ENCODE assay signal across 16 mouse cellular contexts in genomic region chr16:95390787-95391186, GRCm38 (mm10).
DNase-seq lines count a peak whose midpoint lies in the region; ATAC-seq lines count a peak whose summit lies in the region.
"Had no signal": no experiment of that assay in that cellular context is flagged by ENCODE, and none has a peak within 500 bp of the region (broad histone marks: within the 10 kb centered on the region; RNA-seq: fewer than 3 reads in every experiment).

No protein-coding gene starts in this region.

- H3K36me3 ChIP-seq in embryonic facial prominence, embryonic 11.5 days (replicated peaks; ENCODE audit: control insufficient read depth, insufficient read depth, low read depth, low read length) = no peaks in the 10 kb centered on the region
- no peaks in the 10 kb centered on the region for H3K36me3 ChIP-seq in embryonic facial prominence, embryonic 10.5 days (replicated peaks)
- H3K36me3 ChIP-seq in hindbrain, embryonic 16.5 days (ENCODE audit: control insufficient read depth, insufficient read depth, low read length) = no peaks in the 10 kb centered on the region
- H3K36me3 ChIP-seq in hindbrain, embryonic 13.5 days = no peaks in the 10 kb centered on the region
- no peaks in the 10 kb centered on the region; the same call in 1 of the 2 replicates for H3K36me3 ChIP-seq in embryonic facial prominence, embryonic 13.5 days
- H3K36me3 ChIP-seq: intestine, embryonic 15.5 days had no signal

- 56% methylated on average over 1 of the region's 1 CpGs for WGBS in embryonic facial prominence, embryonic 11.5 days
- 64% methylated on average over 1 of the region's 1 CpGs for WGBS in embryonic facial prominence, embryonic 10.5 days
- 69% methylated on average over 1 of the region's 1 CpGs for WGBS in hindbrain, embryonic 16.5 days
- WGBS in hindbrain, embryonic 13.5 days = 72% methylated on average over 1 of the region's 1 CpGs
- WGBS in embryonic facial prominence, embryonic 13.5 days = 43% methylated on average over 1 of the region's 1 CpGs

- H3K9me3 ChIP-seq in embryonic facial prominence, embryonic 11.5 days (replicated peaks; ENCODE audit: control insufficient read depth, low read length) = no peaks in the 10 kb centered on the region
- no peaks in the 10 kb centered on the region for H3K9me3 ChIP-seq in embryonic facial prominence, embryonic 10.5 days
- no peaks in the 10 kb centered on the region for H3K9me3 ChIP-seq in hindbrain, embryonic 16.5 days (ENCODE audit: control insufficient read depth, low read length)
- no peaks in the 10 kb centered on the region for H3K9me3 ChIP-seq in hindbrain, embryonic 13.5 days
- H3K9me3 ChIP-seq in embryonic facial prominence, embryonic 13.5 days = no peaks in the 10 kb centered on the region
- H3K9me3 ChIP-seq: intestine, embryonic 15.5 days had no signal

- H3K4me1 ChIP-seq in embryonic facial prominence, embryonic 11.5 days (ENCODE audit: control insufficient read depth, insufficient read depth, low read length) = no peaks in the 10 kb centered on the region
- peaks cover 2% of the 10 kb centered on the region; the same call in 1 of the 2 replicates for H3K4me1 ChIP-seq in embryonic facial prominence, embryonic 10.5 days
- H3K4me1 ChIP-seq in hindbrain, embryonic 16.5 days (ENCODE audit: control insufficient read depth, insufficient read depth, low read depth, low read length) = peaks cover 4% of the 10 kb centered on the region; the same call in 1 of the 2 replicates
- H3K4me1 ChIP-seq in hindbrain, embryonic 13.5 days (replicated peaks) = peaks cover 8% of the 10 kb centered on the region; the same call in 1 of the 2 replicates
- no peaks in the 10 kb centered on the region; the same call in 1 of the 2 replicates for H3K4me1 ChIP-seq in embryonic facial prominence, embryonic 13.5 days
- H3K4me1 ChIP-seq: intestine, embryonic 15.5 days had no signal

- no peak overlapping the region for H3K9ac ChIP-seq in embryonic facial prominence, embryonic 11.5 days (replicated peaks; ENCODE audit: low read length)
- H3K9ac ChIP-seq in hindbrain, embryonic 16.5 days (ENCODE audit: low read depth, low read length) = no peak overlapping the region
- H3K9ac ChIP-seq in hindbrain, embryonic 13.5 days = no peak overlapping the region
- H3K9ac ChIP-seq in embryonic facial prominence, embryonic 13.5 days = no peak overlapping the region
- H3K9ac ChIP-seq: intestine, embryonic 15.5 days; lung, embryonic 14.5 days had no signal

- no peak overlapping the region for H3K4me3 ChIP-seq in embryonic facial prominence, embryonic 11.5 days (ENCODE audit: low read depth, low read length)
- H3K4me3 ChIP-seq in embryonic facial prominence, embryonic 10.5 days = no peak overlapping the region
- no peak overlapping the region for H3K4me3 ChIP-seq in hindbrain, embryonic 16.5 days (ENCODE audit: low read length)
- H3K4me3 ChIP-seq in hindbrain, embryonic 13.5 days = no peak overlapping the region
- no peak overlapping the region for H3K4me3 ChIP-seq in embryonic facial prominence, embryonic 13.5 days
- H3K4me3 ChIP-seq: intestine, embryonic 15.5 days had no signal

- peak; percentile 33 for DNase-seq in embryonic facial prominence, embryonic 11.5 days (ENCODE audit: low spot score)
- DNase-seq in embryonic facial prominence, embryonic 10.5 days (ENCODE audit: low spot score) = no peak
- peak; percentile 31 to 34 for DNase-seq in layer of hippocampus, postnatal 10 days (ENCODE audit: low spot score in 2 of 2)
- DNase-seq: adrenal gland, postnatal 10 days; B cell, adult 2 months; heart, postnatal 10 days; kidney, postnatal 10 days; lung, embryonic 14.5 days; retina, postnatal 1 day; spleen, adult 18-20 months; thymus, postnatal 25 days had no signal

- no peak for ATAC-seq in embryonic facial prominence, embryonic 11.5 days (replicated peaks; ENCODE audit: insufficient number of reproducible peaks, low FRiP score, low TSS enrichment, low read depth)
- ATAC-seq in hindbrain, embryonic 16.5 days = 0 out of 2 replicates have a peak, but pooled peaks have one; percentile 48
- no peak for ATAC-seq in hindbrain, embryonic 13.5 days (ENCODE audit: low FRiP score)
- ATAC-seq in embryonic facial prominence, embryonic 13.5 days (ENCODE audit: insufficient number of reproducible peaks, insufficient read depth, low FRiP score, low TSS enrichment, low read depth) = no peak
- no peak for ATAC-seq in erythroid progenitor cell, adult 5-6 weeks (replicated peaks; ENCODE audit: low FRiP score, poor library complexity, severe bottlenecking)
- ATAC-seq: intestine, embryonic 15.5 days had no signal

- no peak overlapping the region for H3K4me2 ChIP-seq in embryonic facial prominence, embryonic 11.5 days (ENCODE audit: low read depth, low read length)
- no peak overlapping the region for H3K4me2 ChIP-seq in hindbrain, embryonic 16.5 days (ENCODE audit: low read length)
- no peak overlapping the region for H3K4me2 ChIP-seq in hindbrain, embryonic 13.5 days
- no peak overlapping the region for H3K4me2 ChIP-seq in embryonic facial prominence, embryonic 13.5 days
- H3K4me2 ChIP-seq: intestine, embryonic 15.5 days; lung, embryonic 14.5 days had no signal

- H3K27me3 ChIP-seq in embryonic facial prominence, embryonic 11.5 days (ENCODE audit: control insufficient read depth, insufficient read depth, low read length) = no peaks in the 10 kb centered on the region
- H3K27me3 ChIP-seq in embryonic facial prominence, embryonic 10.5 days (replicated peaks; ENCODE audit: low read depth, poor library complexity, severe bottlenecking) = no peaks in the 10 kb centered on the region
- H3K27me3 ChIP-seq in hindbrain, embryonic 16.5 days (replicated peaks; ENCODE audit: control insufficient read depth, insufficient read depth, low read length) = no peaks in the 10 kb centered on the region
- no peaks in the 10 kb centered on the region for H3K27me3 ChIP-seq in hindbrain, embryonic 13.5 days
- H3K27me3 ChIP-seq in embryonic facial prominence, embryonic 13.5 days = no peaks in the 10 kb centered on the region
- H3K27me3 ChIP-seq: intestine, embryonic 15.5 days had no signal

- no peak overlapping the region for H3K27ac ChIP-seq in embryonic facial prominence, embryonic 11.5 days (replicated peaks; ENCODE audit: low read depth, low read length)
- no peak overlapping the region for H3K27ac ChIP-seq in embryonic facial prominence, embryonic 10.5 days (replicated peaks)
- no peak overlapping the region for H3K27ac ChIP-seq in hindbrain, embryonic 16.5 days (ENCODE audit: low read depth, low read length)
- no peak overlapping the region for H3K27ac ChIP-seq in hindbrain, embryonic 13.5 days
- H3K27ac ChIP-seq in embryonic facial prominence, embryonic 13.5 days = peak overlapping the region; percentile 39; the same call in 1 of the 2 replicates
- H3K27ac ChIP-seq: intestine, embryonic 15.5 days had no signal
